Mouse (Mus musculus) myocyte (in vitro differentiated cells): ENCODE results near the gene Clns1a. TPM values are rescaled to one million over a fixed set of nuclear protein-coding genes. Genes with fewer than 3 reads are reported as not detected.

Experiments
- H3K27me3 ChIP-seq: one replicate; pipeline ENCODE4 v1.6.1; 2011; ENCODE audit not compliant: control insufficient read depth, insufficient read depth, insufficient read length
- H3K36me3 ChIP-seq: one replicate; pipeline ENCODE4 v1.6.1; 2011; ENCODE audit not compliant: control insufficient read depth, insufficient read depth
- H3K4me2 ChIP-seq: one replicate; pipeline ENCODE4 v1.6.1; 2011; ENCODE audit warnings: low read depth, control low read depth
- H3K4me3 ChIP-seq: one replicate; pipeline ENCODE4 v1.5.1; 2011; ENCODE audit warnings: mild to moderate bottlenecking, control low read depth, moderate library complexity
- H3K79me2 ChIP-seq: one replicate; pipeline ENCODE4 v1.6.1; 2011; ENCODE audit not compliant: control insufficient read depth, insufficient read depth
- H3ac ChIP-seq: one replicate; pipeline ENCODE4 v1.6.1; 2011; ENCODE audit not compliant: control insufficient read depth, insufficient read length
- CEBPB ChIP-seq: IDR thresholded peaks from 2 replicates; pipeline ENCODE4 v1.6.1; 2011; ENCODE audit warnings: mild to moderate bottlenecking, moderate library complexity; ENCODE audit not compliant: poor library complexity, insufficient read depth, severe bottlenecking
- E2F4 ChIP-seq: IDR thresholded peaks from one replicate; pipeline ENCODE4 v1.6.1; 2011; ENCODE audit warnings: mild to moderate bottlenecking, control low read depth, moderate library complexity; ENCODE audit not compliant: insufficient read depth
- MAX ChIP-seq: IDR thresholded peaks from one replicate; pipeline ENCODE4 v1.6.1; 2011; ENCODE audit warnings: low read depth, mild to moderate bottlenecking, control low read depth
- MYOD1 ChIP-seq, 3 experiments: IDR thresholded peaks; one replicate each; pipeline ENCODE4 v1.6.1; 2011; ENCODE audit warnings: control low read depth in 2 of 3, low read depth in 2 of 3, mild to moderate bottlenecking in 2 of 3, moderate library complexity in 1 of 3; ENCODE audit not compliant: insufficient read length in 2 of 3, control insufficient read depth in 1 of 3
- MYOG ChIP-seq, 3 experiments: IDR thresholded peaks; one replicate each; pipeline ENCODE4 v1.6.1; 2011; ENCODE audit warnings: control low read depth in 2 of 3, low read depth in 2 of 3, mild to moderate bottlenecking in 2 of 3; ENCODE audit not compliant: insufficient read length in 2 of 3, control insufficient read depth in 1 of 3, insufficient read depth in 1 of 3
- POLR2A ChIP-seq: IDR thresholded peaks from one replicate; pipeline ENCODE4 v1.6.1; 2011; ENCODE audit warnings: low read depth, mild to moderate bottlenecking, control low read depth, moderate library complexity; ENCODE audit not compliant: insufficient read length
- POLR2AphosphoS2 ChIP-seq: IDR thresholded peaks from one replicate; pipeline ENCODE4 v1.6.1; 2011; ENCODE audit warnings: low read depth, control low read depth; ENCODE audit not compliant: insufficient read length
- REST ChIP-seq: IDR thresholded peaks from one replicate; pipeline ENCODE4 v1.6.1; 2011; ENCODE audit warnings: mild to moderate bottlenecking, control low read depth, moderate library complexity; ENCODE audit not compliant: insufficient read depth, insufficient read length
- SRF ChIP-seq: IDR thresholded peaks from one replicate; pipeline ENCODE4 v1.6.1; 2011; ENCODE audit warnings: low read depth; ENCODE audit not compliant: control insufficient read depth, insufficient read length
- TCF12 ChIP-seq: IDR thresholded peaks from one replicate; pipeline ENCODE4 v1.6.1; 2011; ENCODE audit warnings: mild to moderate bottlenecking, control low read depth; ENCODE audit not compliant: poor library complexity, insufficient read depth, severe bottlenecking
- TCF3 ChIP-seq: IDR thresholded peaks from one replicate; pipeline ENCODE4 v1.6.1; 2011; ENCODE audit warnings: low read depth, control low read depth; ENCODE audit not compliant: insufficient read length
- USF1 ChIP-seq: IDR thresholded peaks from one replicate; pipeline ENCODE4 v1.6.1; 2011; ENCODE audit warnings: low read depth, mild to moderate bottlenecking, control low read depth, moderate library complexity
- polyA plus RNA-seq: library from polyadenylated mRNA; unstranded; fragments of >200 nt; fragmentation: generic; extraction: Trizol; gene quantifications from one replicate; pipeline ENCODE4 v1.2.1, GENCODE M21; 2012; ENCODE audit warnings: missing spikeins

Clns1a gene
- polyA plus RNA-seq, 1 experiment, result 56.3 TPM

GRCm38 (mm10) chr7:97764591-97764990 is 68.2 kb downstream of the Clns1a start:
- H3ac ChIP-seq, result no peak overlapping the region
- TF ChIP-seq TCF3 (no peak), POLR2AphosphoS2 (no peak), MYOG (IDR thresholded peaks at IDR 0.05; ENCODE audit: control insufficient read depth in 1 of 3, insufficient read depth in 1 of 3, insufficient read length in 2 of 3, low read depth in 2 of 3) (no peak)
- no peaks in the 10 kb centered on the region for H3K36me3 ChIP-seq
- peak overlapping the region; percentile 60 for H3K4me2 ChIP-seq
- no peak overlapping the region for H3K4me3 ChIP-seq
- no peaks in the 10 kb centered on the region for H3K79me2 ChIP-seq
- H3K27me3 ChIP-seq, result no peaks in the 10 kb centered on the region

GRCm38 (mm10) chr7:97765181-97765962 is 68.9 kb downstream of the Clns1a start:
- Histone ChIP-seq H3ac (no peak overlapping the region), H3K36me3 (no peaks in the 10 kb centered on the region), H3K4me3 (no peak overlapping the region), H3K27me3 (no peaks in the 10 kb centered on the region), H3K79me2 (no peaks in the 10 kb centered on the region), H3K4me2 (peak overlapping the region; percentile 66)
- TF ChIP-seq SRF (no peak), TCF3 (no peak), POLR2AphosphoS2 (no peak), E2F4 (no peak), MYOG (IDR thresholded peaks at IDR 0.05; ENCODE audit: control insufficient read depth in 1 of 3, insufficient read depth in 1 of 3, insufficient read length in 2 of 3, low read depth in 2 of 3) (no peak), MAX (no peak), CEBPB (no peak), TCF12 (no peak), USF1 (no peak), MYOD1 (IDR thresholded peaks at IDR 0.05; ENCODE audit: control insufficient read depth in 1 of 3, insufficient read length in 2 of 3, low read depth in 2 of 3) (no peak), REST (no peak), POLR2A (no peak)

- Histone ChIP-seq H3K4me3 (no peak overlapping the region), H3ac (no peak overlapping the region), H3K4me2 (peak overlapping the region; percentile 66), H3K36me3 (no peaks in the 10 kb centered on the region), H3K27me3 (no peaks in the 10 kb centered on the region), H3K79me2 (no peaks in the 10 kb centered on the region)
- no peak for TF ChIP-seq REST
- no peak for TF ChIP-seq MYOD1 (IDR thresholded peaks at IDR 0.05; ENCODE audit: control insufficient read depth in 1 of 3, insufficient read length in 2 of 3, low read depth in 2 of 3)
- TF ChIP-seq SRF, result no peak
- no peak for TF ChIP-seq POLR2AphosphoS2
Observed at GRCm38 (mm10) chr7:97765963-97766347, 69.5 kb downstream of the Clns1a start.

GRCm38 (mm10) chr7:97766406-97767166 is 70.2 kb downstream of the Clns1a start:
- Histone ChIP-seq H3K79me2 (no peaks in the 10 kb centered on the region), H3K4me3 (no peak overlapping the region), H3K36me3 (no peaks in the 10 kb centered on the region), H3K4me2 (peak overlapping the region; percentile 66), H3K27me3 (no peaks in the 10 kb centered on the region), H3ac (no peak overlapping the region)
- TF ChIP-seq USF1, result peak; percentile 13
- TF ChIP-seq MYOD1 (IDR thresholded peaks at IDR 0.05; ENCODE audit: control insufficient read depth in 1 of 3, insufficient read length in 2 of 3, low read depth in 2 of 3), result no peak
- TF ChIP-seq POLR2A, result peak; percentile 36
- TF ChIP-seq MAX, result no peak

- H3K4me3 ChIP-seq, result no peak overlapping the region
- H3K36me3 ChIP-seq, result no peaks in the 10 kb centered on the region
- H3K27me3 ChIP-seq, result no peaks in the 10 kb centered on the region
- H3K79me2 ChIP-seq, result no peaks in the 10 kb centered on the region
- TF ChIP-seq CEBPB (no peak), E2F4 (no peak), POLR2AphosphoS2 (no peak), MAX (no peak), USF1 (no peak), POLR2A (no peak), MYOG (IDR thresholded peaks at IDR 0.05; ENCODE audit: control insufficient read depth in 1 of 3, insufficient read depth in 1 of 3, insufficient read length in 2 of 3, low read depth in 2 of 3) (no peak), REST (no peak), MYOD1 (IDR thresholded peaks at IDR 0.05; ENCODE audit: control insufficient read depth in 1 of 3, insufficient read length in 2 of 3, low read depth in 2 of 3) (no peak), TCF12 (no peak), SRF (no peak), TCF3 (no peak)
- no peak overlapping the region for H3K4me2 ChIP-seq
- no peak overlapping the region for H3ac ChIP-seq
Observed at GRCm38 (mm10) chr7:97767841-97768240, 71.4 kb downstream of the Clns1a start.
